Mouse (Mus musculus) erythroid progenitor cell, adult 5-6 weeks (primary cell): ENCODE measurements at regions not wholly inside any gene's neighbourhood (a gene's known extent, or its start where the extent isn't known, plus 50 kb on each side); places are given as distances from the start of the nearest gene placed in this dataset.

Experiments used
- ATAC-seq: replicated peaks from 2 replicates; pipeline ENCODE4 v1.8.0; 2016; ENCODE audit warnings: moderate number of reproducible peaks, mild to moderate bottlenecking, moderate TSS enrichment, inconsistent platforms; ENCODE audit not compliant: poor library complexity, low FRiP score, severe bottlenecking

GRCm38 (mm10) chr10:16706976-16707375, 1016.0 kb upstream of the Cited2 start:
- ATAC-seq: no peak

- ATAC-seq: no peak
Measured at GRCm38 (mm10) chr10:16713143-16713542, 1009.9 kb upstream of the Cited2 start.

GRCm38 (mm10) chr10:16714065-16714464, 1009.0 kb upstream of the Cited2 start:
- ATAC-seq: no peak

- no peak for ATAC-seq
Measured at GRCm38 (mm10) chr10:16714526-16714925, 1008.5 kb upstream of the Cited2 start.

DNA sequence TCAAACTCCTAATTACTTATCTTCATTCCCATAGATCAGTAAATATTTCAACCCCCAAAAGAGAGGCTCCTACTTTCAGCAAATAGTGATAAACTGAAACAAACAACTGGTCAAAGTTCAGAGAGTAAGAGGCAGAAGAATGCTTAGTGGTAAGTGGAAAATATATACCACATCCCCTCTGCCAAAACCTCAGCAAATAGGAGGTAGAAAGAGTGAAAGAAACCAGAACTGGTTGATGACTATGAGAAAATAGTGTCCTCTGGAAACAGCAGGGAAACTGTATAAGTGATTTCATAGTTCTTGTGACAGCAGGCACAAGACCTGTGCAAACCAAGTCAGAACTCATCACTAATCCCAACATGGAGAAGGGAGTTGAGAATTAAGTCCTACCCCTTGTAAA, 980.8 kb upstream of the Cited2 start:
- ATAC-seq: no peak

- ATAC-seq: no peak
Measured at GRCm38 (mm10) chr10:16751546-16751945, 971.5 kb upstream of the Cited2 start.

DNA sequence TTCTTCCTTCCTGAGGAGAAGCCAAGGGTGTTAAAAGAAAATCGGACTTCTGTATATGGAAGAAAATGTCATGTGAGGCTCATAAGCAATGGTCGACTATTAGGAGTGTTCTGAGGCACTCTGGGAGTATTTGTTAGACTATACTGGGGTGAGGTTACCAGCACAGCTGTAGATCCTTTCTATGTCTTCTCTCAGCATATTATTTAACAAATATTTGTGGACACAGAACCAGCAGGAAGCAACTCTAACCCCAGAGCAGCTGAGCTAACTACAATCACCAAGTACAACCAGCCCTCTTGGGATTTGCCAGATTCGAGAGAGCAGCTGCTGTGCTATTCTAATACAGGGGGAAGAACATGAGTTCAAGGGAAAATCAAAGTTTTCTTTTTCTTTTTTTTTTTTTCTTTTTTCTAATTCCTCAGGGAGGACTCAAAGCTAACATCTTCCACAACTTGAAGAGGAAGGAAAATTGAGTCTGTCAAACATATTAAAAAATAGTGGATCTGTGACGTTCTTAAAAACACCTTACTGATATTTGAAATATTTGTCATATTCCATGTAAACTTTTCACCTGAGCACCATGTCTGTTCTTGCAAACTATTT, 933.3 kb upstream of the Cited2 start:
- ATAC-seq: no peak

DNA sequence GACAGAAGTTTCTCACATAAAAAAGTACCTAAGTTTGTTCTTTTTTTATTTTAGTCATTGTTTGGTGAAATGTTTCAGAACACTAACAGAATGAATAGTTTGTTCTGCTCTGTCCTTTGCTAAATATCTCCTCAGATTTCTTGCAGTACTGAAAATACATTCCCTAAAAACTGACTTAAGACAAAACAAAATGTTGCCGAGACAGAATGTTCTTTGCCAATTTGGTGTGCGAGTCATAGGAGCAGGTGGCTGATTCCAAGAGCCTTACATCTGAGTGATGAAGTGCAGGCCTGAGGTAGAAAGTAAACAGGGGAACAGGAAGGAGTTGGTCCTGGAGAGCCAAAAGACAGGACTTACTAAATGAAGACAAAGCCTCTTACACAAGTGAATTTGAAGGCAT, 919.0 kb upstream of the Cited2 start:
- no peak for ATAC-seq

- no peak for ATAC-seq
Measured at GRCm38 (mm10) chr10:16810716-16811115, 912.3 kb upstream of the Cited2 start.

- ATAC-seq: no peak
Measured at GRCm38 (mm10) chr10:16814013-16814412, 909.0 kb upstream of the Cited2 start.

GRCm38 (mm10) chr10:16861534-16861933, 861.5 kb upstream of the Cited2 start:
- no peak for ATAC-seq

GRCm38 (mm10) chr10:16866914-16867313, 856.1 kb upstream of the Cited2 start:
- no peak for ATAC-seq

GRCm38 (mm10) chr10:16874131-16874530, 848.9 kb upstream of the Cited2 start:
- no peak for ATAC-seq

DNA sequence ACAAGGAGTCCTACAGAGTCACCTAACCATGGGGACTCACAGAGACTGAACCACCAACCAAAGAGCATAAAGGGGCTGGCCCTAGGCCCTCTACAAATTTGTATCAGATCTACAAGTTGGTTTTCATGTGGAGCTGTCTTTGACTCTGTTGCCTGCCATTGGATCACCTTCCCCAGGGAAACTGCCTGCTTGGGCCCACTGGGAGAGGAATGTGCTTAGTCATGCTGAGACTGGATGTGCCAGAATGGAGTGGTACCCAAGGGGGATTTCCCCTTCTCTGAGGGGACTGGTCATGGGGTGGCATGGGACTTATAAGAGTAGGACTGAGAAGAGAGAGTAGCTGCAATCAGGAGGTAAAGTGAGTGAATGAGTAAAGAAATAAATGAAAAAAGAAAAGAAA, 844.8 kb upstream of the Cited2 start:
- no peak for ATAC-seq

DNA sequence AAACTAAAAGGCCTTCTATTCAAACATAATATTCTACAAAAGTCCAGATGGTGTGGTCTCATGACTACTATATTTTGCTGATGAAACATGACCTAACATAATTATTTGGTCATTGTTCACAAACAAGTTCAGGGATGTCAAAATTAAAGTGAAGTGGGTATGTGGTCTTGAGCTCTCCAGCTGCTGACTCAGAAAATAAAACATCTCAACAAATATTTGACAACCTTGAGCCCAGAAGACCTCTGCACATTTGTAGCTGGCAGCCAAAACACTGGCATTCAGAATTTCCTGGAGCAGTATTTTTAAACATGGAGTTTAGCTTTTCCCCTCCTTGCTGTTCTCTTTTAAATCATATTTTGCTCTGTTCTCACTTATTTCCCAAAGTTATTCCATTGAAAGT, 829.7 kb upstream of the Cited2 start:
- ATAC-seq: no peak

- ATAC-seq: no peak
Measured at GRCm38 (mm10) chr10:16895332-16895731, 827.7 kb upstream of the Cited2 start.

- ATAC-seq: no peak
Measured at GRCm38 (mm10) chr10:16922888-16923287, 800.1 kb upstream of the Cited2 start.

GRCm38 (mm10) chr10:16923851-16924250, 799.2 kb upstream of the Cited2 start:
- no peak for ATAC-seq

GRCm38 (mm10) chr10:16937705-16938104, 785.3 kb upstream of the Cited2 start:
- no peak for ATAC-seq

DNA sequence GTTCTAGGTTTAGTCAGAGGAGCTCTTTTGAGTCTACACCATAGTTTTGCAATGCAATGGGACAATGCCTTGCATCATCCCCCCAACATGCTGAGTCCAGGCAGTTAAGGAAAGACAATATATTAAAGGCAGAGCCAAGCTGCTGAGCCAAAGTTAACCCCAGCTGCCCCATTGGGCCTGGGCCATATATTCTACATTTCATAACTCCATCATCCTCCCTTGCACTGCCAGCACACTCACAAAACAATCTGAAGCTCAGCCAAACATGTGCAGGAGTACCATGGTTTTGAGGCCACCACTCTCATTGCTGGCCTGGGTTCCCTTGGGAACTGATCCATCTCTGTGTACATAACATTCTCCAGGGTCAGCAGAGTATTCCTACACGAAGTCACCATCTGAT, 771.4 kb upstream of the Cited2 start:
- no peak for ATAC-seq

DNA sequence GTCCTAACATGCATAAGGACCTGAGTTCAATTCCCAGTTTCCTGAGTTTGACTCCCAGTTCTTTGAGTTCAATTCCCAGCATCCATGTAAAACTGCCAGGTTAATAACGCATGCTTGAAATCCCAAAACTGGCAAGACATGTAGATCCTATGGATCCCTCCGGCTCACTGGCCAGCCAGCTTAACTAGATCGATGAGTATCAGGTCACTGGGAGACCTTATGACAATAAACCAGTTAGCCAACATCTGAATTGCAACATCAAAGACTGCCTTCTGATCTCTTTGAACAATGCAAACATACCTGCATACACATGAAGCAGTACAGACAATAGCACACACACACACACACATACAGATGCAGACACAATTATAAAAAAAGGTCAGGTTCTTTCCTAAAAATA, 762.0 kb upstream of the Cited2 start:
- ATAC-seq: no peak

DNA sequence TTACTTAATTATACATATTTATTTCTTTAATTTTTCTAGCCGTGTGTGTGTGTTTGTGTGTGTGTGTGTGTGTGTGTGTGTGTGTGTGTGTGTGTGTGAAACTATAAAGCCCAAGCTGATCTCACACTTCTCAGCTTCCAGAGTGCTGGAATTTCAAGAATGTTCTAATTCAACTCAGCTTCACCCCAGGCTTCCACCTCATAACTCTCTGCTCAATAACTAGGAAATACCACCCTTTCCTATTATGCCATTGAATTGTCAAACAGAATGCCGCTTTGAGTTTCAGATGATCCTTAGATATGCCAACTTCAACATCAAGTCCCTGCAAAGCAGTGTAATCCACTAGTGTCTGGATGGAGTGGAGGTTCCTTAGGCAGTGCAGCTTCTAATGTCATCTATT, 760.6 kb upstream of the Cited2 start:
- no peak for ATAC-seq
